Mouse (Mus musculus) CH12.LX (cell line): ENCODE data around the gene Rcan2. TPM values are rescaled to one million over a fixed set of nuclear protein-coding genes. Genes with fewer than 3 reads are reported as not detected.

Experiments used
- DNase-seq: peaks from one replicate; pipeline ENCODE4 v3.0.0-alpha.2; 2013; ENCODE audit errors: extremely low read depth
- H3K27ac ChIP-seq: 2 replicates; pipeline ENCODE4 v1.5.1; 2012; ENCODE audit warnings: low read depth, mild to moderate bottlenecking, control low read depth, moderate library complexity; ENCODE audit not compliant: insufficient read depth
- H3K27me3 ChIP-seq: replicated peaks from 2 replicates; pipeline ENCODE3; 2012; ENCODE audit warnings: inconsistent platforms
- H3K36me3 ChIP-seq, 2 experiments: replicated peaks in 1 of 2; 2 replicates each; pipeline versions ENCODE3 to v1.6.1; 2012; ENCODE audit warnings: inconsistent platforms in 1 of 2, low read length in 1 of 2, mild to moderate bottlenecking in 1 of 2, mixed read lengths in 1 of 2, moderate library complexity in 1 of 2; ENCODE audit not compliant: control insufficient read depth in 1 of 2, insufficient read depth in 1 of 2
- H3K4me1 ChIP-seq, 2 experiments: 2 replicates each; pipeline ENCODE4 v1.6.1; 2012; ENCODE audit warnings: inconsistent platforms in 1 of 2, moderate library complexity in 1 of 2; ENCODE audit not compliant: insufficient read depth in 2 of 2, control insufficient read depth in 1 of 2
- H3K4me2 ChIP-seq: 2 replicates; pipeline ENCODE4 v1.6.1; 2012; ENCODE audit warnings: low read depth, mild to moderate bottlenecking, control low read depth; ENCODE audit not compliant: poor library complexity, insufficient read depth, severe bottlenecking
- H3K4me3 ChIP-seq, 3 experiments: fragments of 150-350 bp in 1 of 3; sonication (generic) in 1 of 3; replicated peaks in 1 of 3; 2 replicates each; pipeline versions ENCODE3 to v1.5.1; 2011 to 2012; ENCODE audit warnings: low read depth in 2 of 3, low read length in 2 of 3, mild to moderate bottlenecking in 2 of 3, moderate library complexity in 2 of 3, control low read depth in 1 of 3, improper control_type of control experiment in 1 of 3, inconsistent platforms in 1 of 3, mixed read lengths in 1 of 3; ENCODE audit not compliant: poor library complexity in 1 of 3
- H3K79me2 ChIP-seq: replicated peaks from 2 replicates; pipeline ENCODE4 v1.6.1; 2012; ENCODE audit warnings: mild to moderate bottlenecking, moderate library complexity; ENCODE audit not compliant: control insufficient read depth, poor library complexity, insufficient read depth, severe bottlenecking; ENCODE audit errors: extremely low read depth
- H3K9ac ChIP-seq: 2 replicates; pipeline ENCODE4 v1.6.1; 2012; ENCODE audit warnings: low read depth, mild to moderate bottlenecking, control low read depth, moderate library complexity; ENCODE audit not compliant: insufficient read depth
- H3K9me3 ChIP-seq: replicated peaks from 2 replicates; pipeline ENCODE3; 2012; ENCODE audit warnings: low read length, inconsistent platforms, mixed read lengths
- CHD1 ChIP-seq: IDR thresholded peaks from 2 replicates; pipeline ENCODE4 v1.6.1; 2012; ENCODE audit warnings: low read depth, low read length, improper control_type of control experiment, inconsistent platforms
- CTCF ChIP-seq, 2 experiments: IDR thresholded peaks in 1 of 2; conservative IDR thresholded peaks in 1 of 2; 2 replicates each; pipeline ENCODE4 v1.5.1; 2011 to 2012; ENCODE audit warnings: low read depth in 2 of 2, low read length in 2 of 2, improper control_type of control experiment in 1 of 2, inconsistent platforms in 1 of 2, mild to moderate bottlenecking in 1 of 2, moderate library complexity in 1 of 2
- E2F4 ChIP-seq: IDR thresholded peaks from 2 replicates; pipeline ENCODE4 v1.6.1; 2011; ENCODE audit warnings: low read depth, low read length, improper control_type of control experiment; ENCODE audit not compliant: insufficient replicate concordance
- ELF1 ChIP-seq: IDR thresholded peaks from 2 replicates; pipeline ENCODE4 v1.6.1; 2014; ENCODE audit warnings: low read depth, mild to moderate bottlenecking, inconsistent platforms, low read length, improper control_type of control experiment
- EP300 ChIP-seq: IDR thresholded peaks from 2 replicates; pipeline ENCODE4 v1.6.1; 2011; ENCODE audit warnings: low read length, improper control_type of control experiment
- ETS1 ChIP-seq: conservative IDR thresholded peaks from 2 replicates; pipeline ENCODE4 v1.6.1; 2012; ENCODE audit warnings: low read depth, mild to moderate bottlenecking, inconsistent platforms, low read length, improper control_type of control experiment, moderate library complexity
- GABPA ChIP-seq: IDR thresholded peaks from 2 replicates; pipeline ENCODE4 v1.6.1; 2012; ENCODE audit warnings: low read depth, low read length, improper control_type of control experiment, inconsistent platforms; ENCODE audit not compliant: insufficient replicate concordance
- IRF4 ChIP-seq: IDR thresholded peaks from 2 replicates; pipeline ENCODE4 v1.6.1; 2014; ENCODE audit warnings: low read depth, mild to moderate bottlenecking, inconsistent platforms, low read length, improper control_type of control experiment
- JUN ChIP-seq: IDR thresholded peaks from 2 replicates; pipeline ENCODE4 v1.6.1; 2011; ENCODE audit warnings: low read depth, mild to moderate bottlenecking, low read length, improper control_type of control experiment, moderate library complexity; ENCODE audit not compliant: insufficient read depth
- JUND ChIP-seq: conservative IDR thresholded peaks from 2 replicates; pipeline ENCODE4 v1.6.1; 2011; ENCODE audit warnings: low read depth, low read length, improper control_type of control experiment
- KAT2A ChIP-seq: IDR thresholded peaks from 2 replicates; pipeline ENCODE4 v1.6.1; 2012; ENCODE audit warnings: low read length, improper control_type of control experiment, inconsistent platforms; ENCODE audit not compliant: insufficient replicate concordance
- MAFK ChIP-seq: IDR thresholded peaks from 2 replicates; pipeline ENCODE4 v1.6.1; 2011; ENCODE audit warnings: low read length, improper control_type of control experiment; ENCODE audit not compliant: insufficient replicate concordance
- MAX ChIP-seq: IDR thresholded peaks from 2 replicates; pipeline ENCODE4 v1.6.1; 2011; ENCODE audit warnings: low read length, improper control_type of control experiment
- MAZ ChIP-seq: IDR thresholded peaks from 2 replicates; pipeline ENCODE4 v1.6.1; 2012; ENCODE audit warnings: low read depth, mild to moderate bottlenecking, inconsistent platforms, low read length, improper control_type of control experiment, moderate library complexity
- MYC ChIP-seq: IDR thresholded peaks from 2 replicates; pipeline ENCODE4 v1.6.1; 2011; ENCODE audit warnings: low read depth, mild to moderate bottlenecking, improper control_type of control experiment, low read length
- NELFE ChIP-seq: IDR thresholded peaks from 2 replicates; pipeline ENCODE4 v1.6.1; 2011; ENCODE audit warnings: low read depth, low read length, improper control_type of control experiment
- POLR2AphosphoS2 ChIP-seq: IDR thresholded peaks from 2 replicates; pipeline ENCODE4 v1.6.1; 2011; ENCODE audit warnings: low read depth, low read length, improper control_type of control experiment
- RCOR1 ChIP-seq: conservative IDR thresholded peaks from 2 replicates; pipeline ENCODE4 v1.6.1; 2012; ENCODE audit warnings: low read depth, mild to moderate bottlenecking, inconsistent platforms, low read length, improper control_type of control experiment
- SIN3A ChIP-seq: IDR thresholded peaks from 2 replicates; pipeline ENCODE4 v1.6.1; 2012; ENCODE audit warnings: low read length, improper control_type of control experiment, inconsistent platforms
- SMC3 ChIP-seq: IDR thresholded peaks from 2 replicates; pipeline ENCODE4 v1.6.1; 2011; ENCODE audit warnings: low read depth, low read length, improper control_type of control experiment
- TBP ChIP-seq: conservative IDR thresholded peaks from 2 replicates; pipeline ENCODE4 v1.6.1; 2011; ENCODE audit warnings: low read depth, low read length, improper control_type of control experiment
- TCF12 ChIP-seq: IDR thresholded peaks from 2 replicates; pipeline ENCODE4 v1.6.1; 2014; ENCODE audit warnings: low read depth, mild to moderate bottlenecking, inconsistent platforms, low read length, improper control_type of control experiment
- UBTF ChIP-seq: IDR thresholded peaks from 2 replicates; pipeline ENCODE4 v1.6.1; 2012; ENCODE audit warnings: low read depth, mild to moderate bottlenecking, inconsistent platforms, low read length, improper control_type of control experiment, moderate library complexity
- USF1 ChIP-seq: IDR thresholded peaks from 2 replicates; pipeline ENCODE4 v1.6.1; 2014; ENCODE audit warnings: low read depth, mild to moderate bottlenecking, inconsistent platforms, low read length, improper control_type of control experiment
- USF2 ChIP-seq: conservative IDR thresholded peaks from 2 replicates; pipeline ENCODE4 v1.6.1; 2011; ENCODE audit warnings: low read depth, low read length, improper control_type of control experiment
- ZC3H11A ChIP-seq: IDR thresholded peaks from 2 replicates; pipeline ENCODE4 v1.6.1; 2012; ENCODE audit warnings: low read depth, mild to moderate bottlenecking, inconsistent platforms, low read length, improper control_type of control experiment
- ZKSCAN1 ChIP-seq: IDR thresholded peaks from 2 replicates; pipeline ENCODE4 v1.6.1; 2012; ENCODE audit warnings: low read depth, inconsistent platforms, low read length, improper control_type of control experiment, borderline replicate concordance
- ZMIZ1 ChIP-seq: IDR thresholded peaks from 2 replicates; pipeline ENCODE4 v1.6.1; 2012; ENCODE audit warnings: low read depth, mild to moderate bottlenecking, inconsistent platforms, low read length, improper control_type of control experiment
- ZNF384 ChIP-seq: IDR thresholded peaks from 2 replicates; pipeline ENCODE4 v1.6.1; 2012; ENCODE audit warnings: low read depth, low read length, improper control_type of control experiment, inconsistent platforms
- dilution Hi-C: fragments of 300-500 bp; cut with MboI; formaldehyde crosslinking; loops from 2 replicates; pipeline ENCODE4 v1.14.3; 2020; ENCODE audit warnings: low sequenced_read_pairs; ENCODE audit not compliant: extremely low pct_unique_long_range_greater_than_20kb, extremely low pct_ligation_motif_present
- in situ Hi-C: fragments of 300-500 bp; cut with MboI; formaldehyde crosslinking; loops from 3 replicates; pipeline ENCODE4 v1.14.3; 2019; ENCODE audit warnings: low sequenced_read_pairs, low pct_ligation_motif_present, low pct_unique_long_range_greater_than_20kb, mixed read lengths
- polyA plus RNA-seq: library from polyadenylated mRNA; unstranded; fragments of >175 nt; gene quantifications from 2 replicates; pipeline ENCODE4 v1.2.1, GENCODE M21; 2012; ENCODE audit warnings: low read depth; ENCODE audit not compliant: insufficient read length
- total RNA-seq, 2 experiments: library from RNA; depleted of rRNA; stranded (reverse); fragments of 300-350 nt in 1 of 2; fragments of >200 nt in 1 of 2; gene quantifications; 2 replicates each; pipeline ENCODE4 v1.2.3; 2012 to 2014

The Rcan2 gene
- total and polyA plus RNA-seq, 3 experiments: 0.32 to 1.5 TPM; not detected in 1

DNA sequence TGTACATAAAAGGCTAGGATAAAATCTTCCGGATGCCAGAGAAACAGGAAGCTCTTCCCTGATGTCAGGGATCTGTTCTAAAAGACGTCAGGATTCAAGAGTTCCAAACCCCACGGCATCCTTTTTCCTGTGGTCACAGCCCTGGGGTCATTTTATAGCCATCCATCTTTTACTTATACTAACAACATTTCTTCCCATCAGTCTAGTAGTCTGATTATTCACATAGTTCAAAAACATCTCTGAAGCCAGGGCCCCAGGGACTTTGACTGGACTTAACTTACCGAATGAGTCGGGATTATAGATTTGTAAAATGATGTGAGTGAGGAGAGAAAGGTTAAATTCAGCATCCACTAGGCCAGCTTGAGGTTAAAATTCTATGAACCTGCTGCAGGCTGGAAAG is 215.2 kb downstream of the Rcan2 start:
- Histone ChIP-seq H3K27me3 (peaks cover 5% of the 10 kb centered on the region), H3K4me1 (no peaks in the 10 kb centered on the region), H3K9ac (no peak overlapping the region), H3K27ac (no peak overlapping the region), H3K9me3 (no peaks in the 10 kb centered on the region), H3K79me2 (no peaks in the 10 kb centered on the region), H3K4me2 (no peak overlapping the region), H3K4me3 (no peak overlapping the region), H3K36me3 (no peaks in the 10 kb centered on the region)
- DNase-seq: no peak
- in situ Hi-C loops: no loop called here
- no peak for TF ChIP-seq ETS1
- no peak for TF ChIP-seq CHD1
- TF ChIP-seq POLR2AphosphoS2: no peak
- TF ChIP-seq TBP: no peak
- TF ChIP-seq RCOR1: no peak
- no peak for TF ChIP-seq USF1
- no peak for TF ChIP-seq IRF4
- TF ChIP-seq EP300: no peak
- no peak for TF ChIP-seq JUND
- no peak for TF ChIP-seq SMC3
- TF ChIP-seq JUN: no peak
- no peak for TF ChIP-seq USF2
- TF ChIP-seq ZNF384: no peak
- no peak for TF ChIP-seq E2F4
- TF ChIP-seq GABPA: no peak
- TF ChIP-seq TCF12: no peak
- no peak for TF ChIP-seq ZKSCAN1
- TF ChIP-seq CTCF (conservative IDR thresholded peaks at IDR 0.05 in 1 of 2, IDR thresholded peaks at IDR 0.05 in 1 of 2; ENCODE audit: low read depth in 2 of 2, low read length in 2 of 2): no peak
- no peak for TF ChIP-seq MAFK
- dilution Hi-C loops: no loop called here

GRCm38 (mm10) chr17:44020707-44021220 is 219.6 kb downstream of the Rcan2 start:
- no peaks in the 10 kb centered on the region for H3K4me1 ChIP-seq
- DNase-seq: no peak

More at GRCm38 (mm10) chr17:44020707-44021220, 219.6 kb downstream of the Rcan2 start:
- Histone ChIP-seq H3K4me3 (no peak overlapping the region), H3K9ac (no peak overlapping the region), H3K79me2 (no peaks in the 10 kb centered on the region), H3K4me2 (no peak overlapping the region), H3K27me3 (peaks cover 2% of the 10 kb centered on the region), H3K9me3 (no peaks in the 10 kb centered on the region), H3K36me3 (no peaks in the 10 kb centered on the region), H3K27ac (no peak overlapping the region)
- TF ChIP-seq KAT2A (no peak), SIN3A (no peak), USF2 (no peak), MAFK (no peak), GABPA (no peak), JUND (no peak), MAZ (no peak), ELF1 (no peak), TBP (no peak), ZC3H11A (no peak), UBTF (no peak), EP300 (no peak), ZMIZ1 (no peak), MYC (no peak), RCOR1 (no peak), MAX (no peak), NELFE (no peak)
- dilution Hi-C loops: no loop called here
- in situ Hi-C loops: no loop called here
